Mouse (Mus musculus) brain, embryonic 18.5 days (tissue): ENCODE measurements around the gene Gm6096.
A peak's percentile ranks its signal among the peaks of the same experiment; 100 is the strongest.

Experiments
- DNase-seq: peaks from one replicate; pipeline ENCODE4 v3.0.0-alpha.2; 2012; ENCODE audit warnings: low read depth, low spot score

The Gm6096 gene

GRCm38 (mm10) chr7:34234610-34235561 is 16.0 kb upstream of the Gm6096 start:
- DNase-seq: no peak

- DNase-seq: no peak
These were observed 15.2 kb upstream of the Gm6096 start for GRCm38 (mm10) chr7:34235602-34236001.

- no peak for DNase-seq
These were observed 12.8 kb upstream of the Gm6096 start for GRCm38 (mm10) chr7:34238086-34238485.

GRCm38 (mm10) chr7:34242176-34242575 is 8.7 kb upstream of the Gm6096 start:
- no peak for DNase-seq

GRCm38 (mm10) chr7:34246870-34247499 is 3.9 kb upstream of the Gm6096 start:
- DNase-seq: no peak

- DNase-seq: no peak
These were observed 1.2 kb downstream of the Gm6096 start for GRCm38 (mm10) chr7:34252030-34252429.

GRCm38 (mm10) chr7:34255137-34255536 is 4.3 kb downstream of the Gm6096 start:
- no peak for DNase-seq

GRCm38 (mm10) chr7:34255916-34256315 is 5.1 kb downstream of the Gm6096 start:
- no peak for DNase-seq

GRCm38 (mm10) chr7:34257279-34257678 is 6.4 kb downstream of the Gm6096 start:
- no peak for DNase-seq

GRCm38 (mm10) chr7:34258407-34258806 is 7.6 kb downstream of the Gm6096 start:
- DNase-seq: no peak

- no peak for DNase-seq
These were observed 12.6 kb downstream of the Gm6096 start for GRCm38 (mm10) chr7:34263437-34263836.

GRCm38 (mm10) chr7:34265876-34266346 is 15.1 kb downstream of the Gm6096 start:
- DNase-seq: peak; percentile 10

- DNase-seq: no peak
These were observed 15.6 kb downstream of the Gm6096 start for GRCm38 (mm10) chr7:34266421-34266820.

- no peak for DNase-seq
These were observed 17.6 kb downstream of the Gm6096 start for GRCm38 (mm10) chr7:34268463-34268862.

- DNase-seq: no peak
These were observed 21.6 kb downstream of the Gm6096 start for GRCm38 (mm10) chr7:34272465-34272864.

GRCm38 (mm10) chr7:34276066-34276465 is 25.2 kb downstream of the Gm6096 start:
- no peak for DNase-seq

GRCm38 (mm10) chr7:34277656-34278055 is 26.8 kb downstream of the Gm6096 start:
- DNase-seq: no peak

GRCm38 (mm10) chr7:34290450-34291151 is 39.8 kb downstream of the Gm6096 start:
- DNase-seq: no peak

- DNase-seq: no peak
These were observed 40.4 kb downstream of the Gm6096 start for GRCm38 (mm10) chr7:34291265-34291664.

GRCm38 (mm10) chr7:34292633-34293032 is 41.8 kb downstream of the Gm6096 start:
- no peak for DNase-seq

- no peak for DNase-seq
These were observed 45.3 kb downstream of the Gm6096 start for GRCm38 (mm10) chr7:34296124-34296523.

- no peak for DNase-seq
These were observed 48.0 kb downstream of the Gm6096 start for GRCm38 (mm10) chr7:34298818-34299217.
